Mouse (Mus musculus): ENCODE results near the gene Slc27a2. TPM values are rescaled to one million over a fixed set of nuclear protein-coding genes. Genes with fewer than 3 reads are reported as not detected.
A peak's percentile ranks its signal among the peaks of the same experiment; 100 is the strongest.

The Slc27a2 gene
- polyA plus RNA-seq, 1 experiment from 2014 or later = 56.3 TPM

- Histone ChIP-seq H3K9me3 (replicated peaks) (no peaks in the 10 kb centered on the region), H3K4me3 (no peak overlapping the region), H3K27ac (no peak overlapping the region), H3K36me3 (peaks cover 9% of the 10 kb centered on the region; the same call in 1 of the 2 replicates), H3K4me1 (no peaks in the 10 kb centered on the region), H3K27me3 (replicated peaks) (no peaks in the 10 kb centered on the region), H3K4me2 (no peak overlapping the region), H3K9ac (no peak overlapping the region)
- WGBS (ENCODE audit: insufficient replicate concordance) = 68% methylated on average over 17 of the region's 17 CpGs
- no peak for ATAC-seq
Observed at GRCm38 (mm10) chr2:126563411-126564105, 11.4 kb downstream of the Slc27a2 start.

- Histone ChIP-seq H3K4me1 (no peaks in the 10 kb centered on the region), H3K27ac (no peak overlapping the region), H3K27me3 (replicated peaks) (no peaks in the 10 kb centered on the region), H3K4me2 (no peak overlapping the region), H3K9me3 (replicated peaks) (0 out of 2 replicates have a peak, but pooled peaks cover 6% of the 10 kb centered on the region), H3K36me3 (peaks cover 24% of the 10 kb centered on the region), H3K4me3 (no peak overlapping the region), H3K9ac (no peak overlapping the region)
- no peak for ATAC-seq
- 60% methylated on average over 1 of the region's 1 CpGs for WGBS (ENCODE audit: insufficient replicate concordance)
Observed at GRCm38 (mm10) chr2:126572163-126572562, 20.0 kb downstream of the Slc27a2 start.

GRCm38 (mm10) chr2:126572747-126573146 is 20.5 kb downstream of the Slc27a2 start:
- Histone ChIP-seq H3K4me1 (no peaks in the 10 kb centered on the region), H3K36me3 (peaks cover 24% of the 10 kb centered on the region), H3K9me3 (replicated peaks) (0 out of 2 replicates have a peak, but pooled peaks cover 6% of the 10 kb centered on the region), H3K9ac (no peak overlapping the region), H3K27me3 (replicated peaks) (no peaks in the 10 kb centered on the region), H3K27ac (no peak overlapping the region), H3K4me2 (no peak overlapping the region), H3K4me3 (no peak overlapping the region)
- 79% methylated on average over 4 of the region's 4 CpGs for WGBS (ENCODE audit: insufficient replicate concordance)
- ATAC-seq = no peak

- Histone ChIP-seq H3K36me3 (peaks cover 7% of the 10 kb centered on the region), H3K4me3 (no peak overlapping the region), H3K4me1 (no peaks in the 10 kb centered on the region), H3K27ac (no peak overlapping the region), H3K27me3 (replicated peaks) (no peaks in the 10 kb centered on the region), H3K9ac (no peak overlapping the region), H3K4me2 (no peak overlapping the region), H3K9me3 (replicated peaks) (0 out of 2 replicates have a peak, but pooled peaks cover 4% of the 10 kb centered on the region)
- ATAC-seq = peak; percentile 54
- 65% methylated on average over 11 of the region's 11 CpGs for WGBS (ENCODE audit: insufficient replicate concordance)
Observed at GRCm38 (mm10) chr2:126575391-126576176, 23.4 kb downstream of the Slc27a2 start.

- no peaks in the 10 kb centered on the region for H3K27me3 ChIP-seq (replicated peaks)
- H3K4me3 ChIP-seq = no peak overlapping the region
- ATAC-seq = no peak
- H3K4me2 ChIP-seq = no peak overlapping the region
- no peak overlapping the region for H3K27ac ChIP-seq
- H3K9ac ChIP-seq = no peak overlapping the region
- 72% methylated on average over 5 of the region's 5 CpGs for whole genome bisulfite sequencing (ENCODE audit: insufficient replicate concordance)
- peaks cover 3% of the 10 kb centered on the region; the same call in 1 of the 2 replicates for H3K36me3 ChIP-seq
- H3K9me3 ChIP-seq (replicated peaks) = no peaks in the 10 kb centered on the region
- no peaks in the 10 kb centered on the region for H3K4me1 ChIP-seq
Observed at GRCm38 (mm10) chr2:126577362-126577761, 25.2 kb downstream of the Slc27a2 start.

- Histone ChIP-seq H3K9me3 (replicated peaks) (no peaks in the 10 kb centered on the region), H3K27me3 (replicated peaks) (no peaks in the 10 kb centered on the region), H3K36me3 (peaks cover 6% of the 10 kb centered on the region; the same call in 1 of the 2 replicates), H3K9ac (no peak overlapping the region), H3K4me2 (no peak overlapping the region), H3K27ac (no peak overlapping the region), H3K4me1 (no peaks in the 10 kb centered on the region), H3K4me3 (no peak overlapping the region)
- 79% methylated on average over 1 of the region's 1 CpGs for WGBS (ENCODE audit: insufficient replicate concordance)
- no peak for ATAC-seq
Observed at GRCm38 (mm10) chr2:126579282-126579681, 27.1 kb downstream of the Slc27a2 start.

- ATAC-seq = no peak
- H3K4me2 ChIP-seq = no peak overlapping the region
- no peak overlapping the region for H3K27ac ChIP-seq
- H3K27me3 ChIP-seq (replicated peaks) = no peaks in the 10 kb centered on the region
- H3K36me3 ChIP-seq = peaks cover 10% of the 10 kb centered on the region
- H3K9ac ChIP-seq = no peak overlapping the region
- 65% methylated on average over 6 of the region's 6 CpGs for WGBS (ENCODE audit: insufficient replicate concordance)
- H3K4me3 ChIP-seq = no peak overlapping the region
- no peaks in the 10 kb centered on the region for H3K9me3 ChIP-seq (replicated peaks)
- H3K4me1 ChIP-seq = no peaks in the 10 kb centered on the region
Observed at GRCm38 (mm10) chr2:126583960-126584359, 31.8 kb downstream of the Slc27a2 start.

GRCm38 (mm10) chr2:126584621-126585369 is 32.6 kb downstream of the Slc27a2 start:
- Histone ChIP-seq H3K27me3 (replicated peaks) (no peaks in the 10 kb centered on the region), H3K9ac (no peak overlapping the region), H3K4me3 (no peak overlapping the region), H3K27ac (no peak overlapping the region), H3K4me2 (no peak overlapping the region), H3K36me3 (peaks cover 10% of the 10 kb centered on the region), H3K4me1 (no peaks in the 10 kb centered on the region), H3K9me3 (replicated peaks) (no peaks in the 10 kb centered on the region)
- no peak for ATAC-seq
- 72% methylated on average over 8 of the region's 8 CpGs for WGBS (ENCODE audit: insufficient replicate concordance)

GRCm38 (mm10) chr2:126587468-126587867 is 35.3 kb downstream of the Slc27a2 start:
- no peaks in the 10 kb centered on the region for H3K9me3 ChIP-seq (replicated peaks)
- no peak overlapping the region for H3K4me2 ChIP-seq
- 68% methylated on average over 3 of the region's 3 CpGs for WGBS (ENCODE audit: insufficient replicate concordance)
- no peaks in the 10 kb centered on the region for H3K27me3 ChIP-seq (replicated peaks)
- no peak overlapping the region for H3K4me3 ChIP-seq
- H3K4me1 ChIP-seq = no peaks in the 10 kb centered on the region
- ATAC-seq = no peak
- no peak overlapping the region for H3K9ac ChIP-seq
- H3K27ac ChIP-seq = no peak overlapping the region
- H3K36me3 ChIP-seq = peaks cover 10% of the 10 kb centered on the region

- WGBS (ENCODE audit: insufficient replicate concordance) = 73% methylated on average over 4 of the region's 4 CpGs
- Histone ChIP-seq H3K9ac (no peak overlapping the region), H3K4me3 (no peak overlapping the region), H3K27ac (no peak overlapping the region), H3K4me2 (no peak overlapping the region), H3K27me3 (replicated peaks) (no peaks in the 10 kb centered on the region), H3K36me3 (peaks cover 7% of the 10 kb centered on the region), H3K9me3 (replicated peaks) (no peaks in the 10 kb centered on the region), H3K4me1 (no peaks in the 10 kb centered on the region)
- no peak for ATAC-seq
Observed at GRCm38 (mm10) chr2:126591304-126591703, 39.1 kb downstream of the Slc27a2 start.

GRCm38 (mm10) chr2:126593831-126594610 is 41.8 kb downstream of the Slc27a2 start:
- no peaks in the 10 kb centered on the region for H3K9me3 ChIP-seq (replicated peaks)
- peaks cover 12% of the 10 kb centered on the region; the same call in 1 of the 2 replicates for H3K4me1 ChIP-seq
- peak overlapping the region; percentile 65 for H3K4me2 ChIP-seq
- peak overlapping the region; percentile 38 for H3K4me3 ChIP-seq
- H3K27me3 ChIP-seq (replicated peaks) = no peaks in the 10 kb centered on the region
- peak overlapping the region; percentile 8; the same call in 1 of the 2 replicates for H3K9ac ChIP-seq
- ATAC-seq = peak; percentile 53; the same call in 1 of the 2 replicates
- 23% methylated on average over 26 of the region's 26 CpGs for WGBS (ENCODE audit: insufficient replicate concordance)
- no peak overlapping the region for H3K27ac ChIP-seq
- H3K36me3 ChIP-seq = no peaks in the 10 kb centered on the region
